Mouse (Mus musculus): ENCODE measurements around the gene 2900026A02Rik. TPM values are rescaled to one million over a fixed set of nuclear protein-coding genes. Genes with fewer than 3 reads are reported as not detected.
"Not testable (repeated sequence)": the region's sequence is repeated elsewhere in the genome, so short reads cannot be mapped to it uniquely, and the experiment has no call there.

2900026A02Rik gene
- polyA plus RNA-seq, 1 experiment from 2014 or later, result 11.9 TPM

- Histone ChIP-seq H3K27me3 (no peaks in the 10 kb centered on the region), H3K4me1 (peaks cover 51% of the 10 kb centered on the region), H3K36me3 (no peaks in the 10 kb centered on the region), H3K27ac (peak overlapping the region; percentile 64), H3K4me3 (no peak overlapping the region), H3K4me2 (no peak overlapping the region), H3K9ac (no peak overlapping the region), H3K9me3 (no peaks in the 10 kb centered on the region)
- WGBS, result 37% methylated on average over 20 of the region's 20 CpGs
- no peak for ATAC-seq (ENCODE audit: borderline replicate concordance, extremely low read depth, low FRiP score, low TSS enrichment)
These were observed 106.5 kb downstream of the 2900026A02Rik start for GRCm38 (mm10) chr5:113114264-113115225.

- H3K4me1 ChIP-seq, result peaks cover 43% of the 10 kb centered on the region
These were observed 107.9 kb downstream of the 2900026A02Rik start for GRCm38 (mm10) chr5:113113120-113113519.

DNA sequence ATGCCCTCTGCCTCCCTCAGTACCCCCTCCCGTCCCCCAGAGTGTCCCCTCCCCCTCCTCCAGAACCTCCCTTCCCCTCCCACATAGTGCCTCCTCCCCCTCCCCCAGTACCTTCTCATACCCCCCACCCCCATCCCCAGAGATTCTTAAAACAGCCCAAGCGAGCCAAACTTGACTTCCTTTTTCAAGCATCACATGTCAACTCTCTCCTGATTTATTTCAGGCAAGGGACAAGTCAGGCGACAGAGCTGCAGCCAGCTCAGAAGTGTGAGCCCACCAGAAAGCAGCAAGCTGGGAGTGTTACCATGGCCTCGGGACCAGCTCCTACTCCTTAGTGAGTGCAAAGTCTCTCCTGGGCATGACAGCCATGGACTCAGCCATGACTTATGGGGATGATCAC lies 109.7 kb downstream of the 2900026A02Rik start:
- no peaks in the 10 kb centered on the region for H3K36me3 ChIP-seq
- H3K9ac ChIP-seq, result no peak overlapping the region
- no peaks in the 10 kb centered on the region for H3K9me3 ChIP-seq
- no peaks in the 10 kb centered on the region for H3K27me3 ChIP-seq
- no peak for ATAC-seq (ENCODE audit: borderline replicate concordance, extremely low read depth, low FRiP score, low TSS enrichment)
- WGBS, result 9% methylated on average over 4 of the region's 4 CpGs
- H3K27ac ChIP-seq, result no peak overlapping the region
- H3K4me3 ChIP-seq, result no peak overlapping the region
- H3K4me1 ChIP-seq, result peaks cover 50% of the 10 kb centered on the region
- H3K4me2 ChIP-seq, result no peak overlapping the region

More at GRCm38 (mm10) chr5:113113120-113113519, 107.9 kb downstream of the 2900026A02Rik start:
- Histone ChIP-seq H3K9me3 (no peaks in the 10 kb centered on the region), H3K36me3 (no peaks in the 10 kb centered on the region), H3K9ac (no peak overlapping the region), H3K27ac (peak overlapping the region; percentile 64), H3K4me3 (no peak overlapping the region), H3K27me3 (no peaks in the 10 kb centered on the region), H3K4me2 (no peak overlapping the region)
- ATAC-seq (ENCODE audit: borderline replicate concordance, extremely low read depth, low FRiP score, low TSS enrichment), result peak; percentile 55
- 22% methylated on average over 5 of the region's 5 CpGs for WGBS

GRCm38 (mm10) chr5:113110929-113111328 lies 110.1 kb downstream of the 2900026A02Rik start:
- ATAC-seq (ENCODE audit: borderline replicate concordance, extremely low read depth, low FRiP score, low TSS enrichment), result no peak
- Histone ChIP-seq H3K9me3 (no peaks in the 10 kb centered on the region), H3K36me3 (no peaks in the 10 kb centered on the region), H3K4me3 (no peak overlapping the region), H3K4me2 (no peak overlapping the region), H3K27ac (peak overlapping the region; percentile 58), H3K4me1 (peaks cover 50% of the 10 kb centered on the region), H3K27me3 (no peaks in the 10 kb centered on the region), H3K9ac (no peak overlapping the region)
- WGBS, result 7% methylated on average over 1 of the region's 1 CpGs

DNA sequence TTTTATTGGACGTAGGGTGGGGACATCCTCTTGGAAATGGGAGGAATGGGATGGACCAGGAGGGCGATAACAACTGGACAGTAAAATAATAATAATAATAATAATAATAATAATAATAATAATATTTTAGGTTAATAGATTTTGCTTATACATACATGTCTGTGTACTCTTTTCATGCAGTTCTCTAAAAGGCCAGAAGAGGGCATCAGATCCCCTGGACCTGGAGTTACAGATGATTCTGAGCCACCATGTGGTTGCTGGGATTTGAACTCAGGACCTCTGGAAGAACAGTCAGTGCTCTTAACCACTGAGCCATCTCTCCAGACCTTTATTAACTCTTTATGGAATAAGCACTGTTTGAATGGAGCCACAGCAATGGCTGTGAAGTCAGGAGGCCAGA lies 111.4 kb downstream of the 2900026A02Rik start:
- H3K4me2 ChIP-seq; H3K27me3 ChIP-seq; H3K9me3 ChIP-seq; ATAC-seq (ENCODE audit: borderline replicate concordance, extremely low read depth, low FRiP score, low TSS enrichment); H3K9ac ChIP-seq; H3K4me3 ChIP-seq; H3K27ac ChIP-seq; H3K36me3 ChIP-seq: not testable (repeated sequence)
- 84% methylated on average over 2 of the region's 2 CpGs for WGBS
- peaks cover 50% of the 10 kb centered on the region for H3K4me1 ChIP-seq

GRCm38 (mm10) chr5:113108165-113108764 lies 112.8 kb downstream of the 2900026A02Rik start:
- H3K4me3 ChIP-seq, result no peak overlapping the region
- H3K27me3 ChIP-seq, result no peaks in the 10 kb centered on the region
- H3K4me2 ChIP-seq, result no peak overlapping the region
- no peaks in the 10 kb centered on the region for H3K36me3 ChIP-seq
- ATAC-seq (ENCODE audit: borderline replicate concordance, extremely low read depth, low FRiP score, low TSS enrichment), result no peak
- H3K9ac ChIP-seq, result no peak overlapping the region
- H3K4me1 ChIP-seq, result peaks cover 36% of the 10 kb centered on the region
- 52% methylated on average over 11 of the region's 11 CpGs for WGBS
- H3K27ac ChIP-seq, result peak overlapping the region; percentile 73
- H3K9me3 ChIP-seq, result no peaks in the 10 kb centered on the region

- Histone ChIP-seq H3K4me2 (no peak overlapping the region), H3K4me1 (peaks cover 31% of the 10 kb centered on the region), H3K27me3 (no peaks in the 10 kb centered on the region), H3K27ac (peak overlapping the region; percentile 73), H3K9ac (no peak overlapping the region), H3K4me3 (no peak overlapping the region), H3K9me3 (no peaks in the 10 kb centered on the region), H3K36me3 (no peaks in the 10 kb centered on the region)
- no peak; the same call in 1 of the 2 replicates for ATAC-seq (ENCODE audit: borderline replicate concordance, extremely low read depth, low FRiP score, low TSS enrichment)
- WGBS, result 36% methylated on average over 3 of the region's 3 CpGs
These were observed 113.3 kb downstream of the 2900026A02Rik start for GRCm38 (mm10) chr5:113107709-113108108.

GRCm38 (mm10) chr5:113106594-113106993 lies 114.4 kb downstream of the 2900026A02Rik start:
- ATAC-seq (ENCODE audit: borderline replicate concordance, extremely low read depth, low FRiP score, low TSS enrichment), result no peak
- H3K27ac ChIP-seq, result peak overlapping the region; percentile 48
- H3K4me3 ChIP-seq, result no peak overlapping the region
- 54% methylated on average over 7 of the region's 7 CpGs for WGBS
- H3K27me3 ChIP-seq, result no peaks in the 10 kb centered on the region
- no peak overlapping the region for H3K9ac ChIP-seq
- H3K4me1 ChIP-seq, result peaks cover 21% of the 10 kb centered on the region
- H3K9me3 ChIP-seq, result no peaks in the 10 kb centered on the region
- no peak overlapping the region for H3K4me2 ChIP-seq
- H3K36me3 ChIP-seq, result no peaks in the 10 kb centered on the region

- no peak overlapping the region for H3K27ac ChIP-seq
- 84% methylated on average over 4 of the region's 4 CpGs for whole genome bisulfite sequencing
- H3K4me1 ChIP-seq, result peaks cover 15% of the 10 kb centered on the region
- H3K4me3 ChIP-seq, result no peak overlapping the region
- H3K9ac ChIP-seq, result no peak overlapping the region
- no peak overlapping the region for H3K4me2 ChIP-seq
- no peaks in the 10 kb centered on the region for H3K27me3 ChIP-seq
- ATAC-seq (ENCODE audit: borderline replicate concordance, extremely low read depth, low FRiP score, low TSS enrichment), result no peak
- H3K36me3 ChIP-seq, result 0 out of 2 replicates have a peak, but pooled peaks cover 2% of the 10 kb centered on the region
- H3K9me3 ChIP-seq, result no peaks in the 10 kb centered on the region
These were observed 115.6 kb downstream of the 2900026A02Rik start for GRCm38 (mm10) chr5:113105481-113105880.

DNA sequence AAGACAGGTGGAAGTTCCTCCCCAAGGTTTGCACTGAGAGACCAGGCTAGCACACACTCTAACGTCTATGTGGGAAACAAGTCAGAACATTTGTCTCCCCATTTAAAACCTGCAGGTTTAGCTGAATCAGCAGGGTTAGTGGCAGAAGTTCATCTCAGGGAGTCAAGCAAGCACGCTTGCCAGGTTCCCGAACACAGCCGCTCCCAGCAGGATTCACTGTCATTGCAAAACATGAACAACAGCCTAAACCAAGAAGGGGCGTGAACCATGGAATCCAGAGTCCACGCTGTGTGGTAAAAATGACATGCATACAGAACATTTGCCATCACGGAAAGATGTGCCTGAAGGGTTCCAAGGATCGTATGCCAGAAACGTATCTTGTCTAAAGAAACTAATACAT lies 116.0 kb downstream of the 2900026A02Rik start:
- Histone ChIP-seq H3K27me3 (no peaks in the 10 kb centered on the region), H3K27ac (no peak overlapping the region), H3K4me2 (no peak overlapping the region), H3K4me1 (peaks cover 17% of the 10 kb centered on the region), H3K4me3 (no peak overlapping the region), H3K9ac (no peak overlapping the region), H3K36me3 (0 out of 2 replicates have a peak, but pooled peaks cover 4% of the 10 kb centered on the region), H3K9me3 (no peaks in the 10 kb centered on the region)
- ATAC-seq (ENCODE audit: borderline replicate concordance, extremely low read depth, low FRiP score, low TSS enrichment), result no peak
- WGBS, result 76% methylated on average over 9 of the region's 9 CpGs

DNA sequence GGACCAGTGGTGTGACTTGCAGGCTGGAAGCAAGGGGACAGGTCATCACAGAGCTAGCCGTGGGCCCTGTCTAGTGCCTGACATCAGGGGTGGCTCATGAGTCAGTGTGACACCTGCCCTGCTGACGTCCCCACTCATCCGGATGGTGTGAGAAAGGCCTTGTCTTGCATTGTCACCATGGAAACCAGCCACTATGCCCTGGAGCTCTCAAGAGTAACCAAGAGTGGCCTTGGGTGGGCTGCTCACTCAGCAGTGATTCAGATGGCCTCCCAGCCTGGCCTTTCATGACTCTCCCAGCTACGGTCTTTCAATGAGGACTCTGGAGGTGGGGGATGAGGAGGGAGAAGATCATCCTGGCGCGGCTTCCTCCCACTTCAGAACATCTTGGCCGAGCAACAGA lies 118.6 kb downstream of the 2900026A02Rik start:
- Histone ChIP-seq H3K4me2 (no peak overlapping the region), H3K9ac (no peak overlapping the region), H3K4me1 (peaks cover 10% of the 10 kb centered on the region; the same call in 1 of the 2 replicates), H3K27ac (no peak overlapping the region), H3K9me3 (no peaks in the 10 kb centered on the region), H3K27me3 (no peaks in the 10 kb centered on the region), H3K36me3 (0 out of 2 replicates have a peak, but pooled peaks cover 5% of the 10 kb centered on the region), H3K4me3 (no peak overlapping the region)
- WGBS, result 46% methylated on average over 7 of the region's 7 CpGs
- no peak for ATAC-seq (ENCODE audit: borderline replicate concordance, extremely low read depth, low FRiP score, low TSS enrichment)

DNA sequence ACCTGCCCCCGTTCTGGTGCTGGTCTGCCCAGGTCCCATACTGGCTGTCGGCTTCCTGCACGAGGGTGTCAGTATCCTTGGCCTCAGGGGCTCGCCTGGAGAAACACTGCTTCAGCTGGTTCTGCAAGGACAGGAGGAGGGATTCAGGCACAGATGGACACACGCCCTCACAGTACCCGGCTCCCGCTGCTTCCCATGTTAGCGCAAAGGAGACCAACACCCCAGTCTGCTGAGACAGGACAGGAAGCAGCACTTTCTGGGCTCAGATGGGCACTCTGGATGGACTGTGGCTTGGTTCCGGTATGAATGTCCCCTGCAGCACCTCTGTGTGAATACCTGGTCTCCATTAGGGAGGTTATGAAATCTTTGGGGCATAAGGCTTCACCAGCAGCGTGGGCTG lies 119.6 kb downstream of the 2900026A02Rik start:
- Histone ChIP-seq H3K9ac (no peak overlapping the region), H3K4me1 (peaks cover 6% of the 10 kb centered on the region; the same call in 1 of the 2 replicates), H3K4me3 (no peak overlapping the region), H3K36me3 (0 out of 2 replicates have a peak, but pooled peaks cover 9% of the 10 kb centered on the region), H3K27me3 (no peaks in the 10 kb centered on the region), H3K9me3 (no peaks in the 10 kb centered on the region), H3K4me2 (no peak overlapping the region), H3K27ac (0 out of 2 replicates have a peak overlapping the region, but pooled peaks have one; percentile 2)
- WGBS, result 79% methylated on average over 10 of the region's 10 CpGs
- ATAC-seq (ENCODE audit: borderline replicate concordance, extremely low read depth, low FRiP score, low TSS enrichment), result no peak

Data from lung, embryonic 15.5 days (tissue).